Mouse (Mus musculus): Measurements from ENCODE around the gene Tnfaip3.
A peak's percentile ranks its signal among the peaks of the same experiment; 100 is the strongest.

The Tnfaip3 gene

DNA sequence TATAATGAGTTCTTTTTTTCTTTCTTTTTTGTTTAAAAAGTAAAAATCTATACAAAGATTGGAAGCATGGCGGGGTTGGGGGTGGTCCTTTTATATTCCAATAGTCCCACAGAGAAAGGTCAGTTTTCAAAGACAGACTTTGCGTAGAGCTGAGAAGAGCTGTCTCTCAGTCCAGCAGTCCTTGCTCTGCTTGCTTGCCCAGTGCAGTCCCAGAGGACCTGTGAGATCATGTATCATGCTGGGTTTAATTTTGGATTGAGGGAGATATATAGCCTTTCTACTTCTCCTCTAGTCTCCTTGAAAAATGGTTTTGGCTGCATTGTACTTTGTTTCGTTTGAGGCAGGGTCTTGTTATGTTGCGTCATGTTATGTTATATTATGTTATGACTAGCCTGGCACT lies 49.9 kb downstream of the Tnfaip3 start:
- no peak for DNase-seq (ENCODE audit: low spot score in 2 of 2)

DNA sequence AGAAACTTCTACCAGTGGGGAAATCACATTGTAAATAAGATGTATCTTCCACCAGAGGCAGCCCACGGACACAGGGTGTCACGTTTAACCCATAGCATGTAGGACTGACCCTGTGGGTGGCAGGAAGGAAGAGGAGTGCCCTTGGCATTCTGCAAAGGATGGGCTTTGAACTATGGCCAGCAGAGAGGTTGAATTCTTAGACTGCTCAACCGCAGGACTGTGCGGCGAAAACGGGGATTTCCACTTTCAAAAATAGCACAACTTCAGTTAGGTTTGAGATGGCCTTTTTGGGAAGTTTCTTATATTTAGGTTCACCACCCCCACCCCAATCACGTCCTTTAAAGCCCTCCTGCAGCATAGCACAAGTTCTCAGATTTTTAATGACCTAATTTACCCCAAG lies 50.6 kb downstream of the Tnfaip3 start:
- no peak for DNase-seq (ENCODE audit: low spot score in 2 of 2)

GRCm38 (mm10) chr10:18959777-18960492 lies 55.5 kb downstream of the Tnfaip3 start:
- no peak for DNase-seq (ENCODE audit: low spot score in 2 of 2)

- DNase-seq (ENCODE audit: low spot score in 2 of 2), result peak in 1 of 2 experiments; percentile 28
These were observed 61.8 kb downstream of the Tnfaip3 start for GRCm38 (mm10) chr10:18953706-18954071.

GRCm38 (mm10) chr10:18953011-18953705 lies 62.3 kb downstream of the Tnfaip3 start:
- DNase-seq (ENCODE audit: low spot score in 2 of 2), result peak; percentile 58 to 75

All from thymus, postnatal 10 days (tissue).